Mouse (Mus musculus) myocyte (in vitro differentiated cells): ENCODE results near the gene Cks1b. TPM values are rescaled to one million over a fixed set of nuclear protein-coding genes. Genes with fewer than 3 reads are reported as not detected.

ENCODE experiments used
- H3K27me3 ChIP-seq: one replicate; pipeline ENCODE4 v1.6.1; 2011; ENCODE audit not compliant: control insufficient read depth, insufficient read depth, insufficient read length
- H3K36me3 ChIP-seq: one replicate; pipeline ENCODE4 v1.6.1; 2011; ENCODE audit not compliant: control insufficient read depth, insufficient read depth
- H3K4me2 ChIP-seq: one replicate; pipeline ENCODE4 v1.6.1; 2011; ENCODE audit warnings: low read depth, control low read depth
- H3K4me3 ChIP-seq: one replicate; pipeline ENCODE4 v1.5.1; 2011; ENCODE audit warnings: mild to moderate bottlenecking, control low read depth, moderate library complexity
- H3K79me2 ChIP-seq: one replicate; pipeline ENCODE4 v1.6.1; 2011; ENCODE audit not compliant: control insufficient read depth, insufficient read depth
- H3ac ChIP-seq: one replicate; pipeline ENCODE4 v1.6.1; 2011; ENCODE audit not compliant: control insufficient read depth, insufficient read length
- CEBPB ChIP-seq: IDR thresholded peaks from 2 replicates; pipeline ENCODE4 v1.6.1; 2011; ENCODE audit warnings: mild to moderate bottlenecking, moderate library complexity; ENCODE audit not compliant: poor library complexity, insufficient read depth, severe bottlenecking
- E2F4 ChIP-seq: IDR thresholded peaks from one replicate; pipeline ENCODE4 v1.6.1; 2011; ENCODE audit warnings: mild to moderate bottlenecking, control low read depth, moderate library complexity; ENCODE audit not compliant: insufficient read depth
- MAX ChIP-seq: IDR thresholded peaks from one replicate; pipeline ENCODE4 v1.6.1; 2011; ENCODE audit warnings: low read depth, mild to moderate bottlenecking, control low read depth
- MYOD1 ChIP-seq, 3 experiments: IDR thresholded peaks; one replicate each; pipeline ENCODE4 v1.6.1; 2011; ENCODE audit warnings: control low read depth in 2 of 3, low read depth in 2 of 3, mild to moderate bottlenecking in 2 of 3, moderate library complexity in 1 of 3; ENCODE audit not compliant: insufficient read length in 2 of 3, control insufficient read depth in 1 of 3
- MYOG ChIP-seq, 3 experiments: IDR thresholded peaks; one replicate each; pipeline ENCODE4 v1.6.1; 2011; ENCODE audit warnings: control low read depth in 2 of 3, low read depth in 2 of 3, mild to moderate bottlenecking in 2 of 3; ENCODE audit not compliant: insufficient read length in 2 of 3, control insufficient read depth in 1 of 3, insufficient read depth in 1 of 3
- POLR2A ChIP-seq: IDR thresholded peaks from one replicate; pipeline ENCODE4 v1.6.1; 2011; ENCODE audit warnings: low read depth, mild to moderate bottlenecking, control low read depth, moderate library complexity; ENCODE audit not compliant: insufficient read length
- POLR2AphosphoS2 ChIP-seq: IDR thresholded peaks from one replicate; pipeline ENCODE4 v1.6.1; 2011; ENCODE audit warnings: low read depth, control low read depth; ENCODE audit not compliant: insufficient read length
- REST ChIP-seq: IDR thresholded peaks from one replicate; pipeline ENCODE4 v1.6.1; 2011; ENCODE audit warnings: mild to moderate bottlenecking, control low read depth, moderate library complexity; ENCODE audit not compliant: insufficient read depth, insufficient read length
- SRF ChIP-seq: IDR thresholded peaks from one replicate; pipeline ENCODE4 v1.6.1; 2011; ENCODE audit warnings: low read depth; ENCODE audit not compliant: control insufficient read depth, insufficient read length
- TCF12 ChIP-seq: IDR thresholded peaks from one replicate; pipeline ENCODE4 v1.6.1; 2011; ENCODE audit warnings: mild to moderate bottlenecking, control low read depth; ENCODE audit not compliant: poor library complexity, insufficient read depth, severe bottlenecking
- TCF3 ChIP-seq: IDR thresholded peaks from one replicate; pipeline ENCODE4 v1.6.1; 2011; ENCODE audit warnings: low read depth, control low read depth; ENCODE audit not compliant: insufficient read length
- USF1 ChIP-seq: IDR thresholded peaks from one replicate; pipeline ENCODE4 v1.6.1; 2011; ENCODE audit warnings: low read depth, mild to moderate bottlenecking, control low read depth, moderate library complexity
- polyA plus RNA-seq: library from polyadenylated mRNA; unstranded; fragments of >200 nt; fragmentation: generic; extraction: Trizol; gene quantifications from one replicate; pipeline ENCODE4 v1.2.1, GENCODE M21; 2012; ENCODE audit warnings: missing spikeins

Cks1b gene
- polyA plus RNA-seq, 1 experiment: 113 TPM

GRCm38 (mm10) chr3:89420421-89420820 lies 2.2 kb upstream of the Cks1b start:
- Histone ChIP-seq H3ac (no peak overlapping the region), H3K27me3 (no peaks in the 10 kb centered on the region), H3K36me3 (peaks cover 14% of the 10 kb centered on the region), H3K4me3 (peak overlapping the region; percentile 63), H3K4me2 (peak overlapping the region; percentile 94), H3K79me2 (peaks cover 59% of the 10 kb centered on the region)
- TF ChIP-seq MYOG (IDR thresholded peaks at IDR 0.05; ENCODE audit: control insufficient read depth in 1 of 3, insufficient read depth in 1 of 3, insufficient read length in 2 of 3, low read depth in 2 of 3) (no peak), MYOD1 (IDR thresholded peaks at IDR 0.05; ENCODE audit: control insufficient read depth in 1 of 3, insufficient read length in 2 of 3, low read depth in 2 of 3) (no peak), CEBPB (no peak), TCF3 (no peak), REST (no peak), MAX (no peak), TCF12 (no peak), E2F4 (no peak), POLR2A (no peak)

- Histone ChIP-seq H3K27me3 (no peaks in the 10 kb centered on the region), H3K4me2 (peak overlapping the region; percentile 94), H3ac (no peak overlapping the region), H3K4me3 (peak overlapping the region; percentile 63), H3K79me2 (peaks cover 59% of the 10 kb centered on the region), H3K36me3 (peaks cover 18% of the 10 kb centered on the region)
- no peak for TF ChIP-seq TCF3
- TF ChIP-seq MYOG (IDR thresholded peaks at IDR 0.05; ENCODE audit: control insufficient read depth in 1 of 3, insufficient read depth in 1 of 3, insufficient read length in 2 of 3, low read depth in 2 of 3): no peak
- TF ChIP-seq USF1: no peak
- TF ChIP-seq MAX: no peak
- no peak for TF ChIP-seq SRF
- no peak for TF ChIP-seq E2F4
- TF ChIP-seq CEBPB: no peak
- no peak for TF ChIP-seq POLR2AphosphoS2
- no peak for TF ChIP-seq TCF12
- TF ChIP-seq POLR2A: no peak
- TF ChIP-seq MYOD1 (IDR thresholded peaks at IDR 0.05; ENCODE audit: control insufficient read depth in 1 of 3, insufficient read length in 2 of 3, low read depth in 2 of 3): no peak
- TF ChIP-seq REST: no peak
Measured at GRCm38 (mm10) chr3:89419981-89420380, 1.8 kb upstream of the Cks1b start.

- H3K27me3 ChIP-seq: no peaks in the 10 kb centered on the region
- H3K4me2 ChIP-seq: peak overlapping the region; percentile 94
- peak overlapping the region; percentile 63 for H3K4me3 ChIP-seq
- peaks cover 59% of the 10 kb centered on the region for H3K79me2 ChIP-seq
- peak; percentile 40 for TF ChIP-seq POLR2AphosphoS2
- TF ChIP-seq CEBPB: 0 out of 2 replicates have a peak, but pooled peaks have one; percentile 41
- no peak for TF ChIP-seq TCF3
- H3ac ChIP-seq: peak overlapping the region; percentile 54
- H3K36me3 ChIP-seq: peaks cover 19% of the 10 kb centered on the region
Measured at GRCm38 (mm10) chr3:89419571-89419970, 1.4 kb upstream of the Cks1b start.

- Histone ChIP-seq H3K79me2 (peaks cover 59% of the 10 kb centered on the region), H3K4me2 (peak overlapping the region; percentile 94), H3ac (peak overlapping the region; percentile 54), H3K27me3 (no peaks in the 10 kb centered on the region), H3K4me3 (peak overlapping the region; percentile 63), H3K36me3 (peaks cover 15% of the 10 kb centered on the region)
- TF ChIP-seq MAX (no peak), POLR2AphosphoS2 (peak; percentile 38), TCF12 (no peak), POLR2A (peak; percentile 55), MYOD1 (IDR thresholded peaks at IDR 0.05; ENCODE audit: control insufficient read depth in 1 of 3, insufficient read length in 2 of 3, low read depth in 2 of 3) (no peak)
Measured at GRCm38 (mm10) chr3:89418861-89419250, 673 bp upstream of the Cks1b start.

- no peak for TF ChIP-seq MAX
- no peak for TF ChIP-seq REST
- TF ChIP-seq MYOG (IDR thresholded peaks at IDR 0.05; ENCODE audit: control insufficient read depth in 1 of 3, insufficient read depth in 1 of 3, insufficient read length in 2 of 3, low read depth in 2 of 3): no peak
- TF ChIP-seq E2F4: no peak
- Histone ChIP-seq H3K27me3 (no peaks in the 10 kb centered on the region), H3K36me3 (peaks cover 11% of the 10 kb centered on the region), H3K4me3 (peak overlapping the region; percentile 63), H3ac (peak overlapping the region; percentile 54), H3K79me2 (peaks cover 53% of the 10 kb centered on the region), H3K4me2 (peak overlapping the region; percentile 77)
Measured at GRCm38 (mm10) chr3:89417840-89418169, 378 bp downstream of the Cks1b start.
